Mouse (Mus musculus) forebrain, embryonic 11.5 days (tissue): ENCODE measurements around the gene Isg20. TPM values are rescaled to one million over a fixed set of nuclear protein-coding genes. Genes with fewer than 3 reads are reported as not detected.
A peak's percentile ranks its signal among the peaks of the same experiment; 100 is the strongest.

Experiments
- ATAC-seq: fragments of 200-750 bp; cut with Nextera tagmentation; replicated peaks from 2 replicates; pipeline ENCODE4 v1.8.0; 2017; ENCODE audit warnings: moderate TSS enrichment; ENCODE audit not compliant: low FRiP score
- DNase-seq: peaks from one replicate; pipeline ENCODE4 v3.0.0-alpha.2; 2017; ENCODE audit warnings: low spot score
- H3K27ac ChIP-seq: fragments of 300-500 bp; sonication (generic); 2 replicates; pipeline ENCODE4 v1.5.1; 2014; ENCODE audit warnings: low read depth, low read length
- H3K27me3 ChIP-seq: fragments of 300-500 bp; sonication (generic); 2 replicates; pipeline ENCODE4 v1.6.1; 2014; ENCODE audit warnings: mild to moderate bottlenecking, low read length, mixed read lengths; ENCODE audit not compliant: control insufficient read depth, insufficient read depth
- H3K36me3 ChIP-seq: fragments of 300-500 bp; sonication (generic); 2 replicates; pipeline ENCODE4 v1.6.1; 2014; ENCODE audit warnings: mild to moderate bottlenecking, low read length, moderate library complexity, mixed read lengths; ENCODE audit not compliant: control insufficient read depth, insufficient read depth
- H3K4me1 ChIP-seq: fragments of 300-500 bp; sonication (generic); replicated peaks from 2 replicates; pipeline ENCODE4 v1.6.1; 2014; ENCODE audit warnings: low read length, mixed read lengths; ENCODE audit not compliant: control insufficient read depth, insufficient read depth
- H3K4me2 ChIP-seq: fragments of 300-500 bp; sonication (generic); 2 replicates; pipeline ENCODE4 v1.6.1; 2014; ENCODE audit warnings: low read depth, mild to moderate bottlenecking, low read length, moderate library complexity, mixed read lengths; ENCODE audit not compliant: severe bottlenecking
- H3K4me3 ChIP-seq: fragments of 300-500 bp; sonication (generic); 2 replicates; pipeline ENCODE4 v1.5.1; 2014; ENCODE audit warnings: low read depth, low read length
- H3K9ac ChIP-seq: fragments of 300-500 bp; sonication (generic); 2 replicates; pipeline ENCODE4 v1.6.1; 2014; ENCODE audit warnings: low read length
- H3K9me3 ChIP-seq: fragments of 300-500 bp; sonication (generic); 2 replicates; pipeline ENCODE4 v1.6.1; 2016; ENCODE audit warnings: low read length, mixed read lengths; ENCODE audit not compliant: control insufficient read depth
- WGBS: fragments of 180-500 bp; shearing (Covaris S2); extraction: QIAGEN DNeasy Blood & Tissue Kit; methylation state at CpG from one replicate; pipeline ENCODE4 v1.1.7; 2014; 5-methylcytosine and 5-hydroxymethylcytosine counted together
- polyA plus RNA-seq: library from polyadenylated mRNA; unstranded; fragments of >200 nt; fragmentation: Nextera tagmentation; extraction: Ambion mirVana; gene quantifications from 2 replicates; pipeline ENCODE4 v1.2.1, GENCODE M21; 2014

Isg20 gene
- polyA plus RNA-seq, 1 experiment from 2014 or later = 0.39 TPM

DNA sequence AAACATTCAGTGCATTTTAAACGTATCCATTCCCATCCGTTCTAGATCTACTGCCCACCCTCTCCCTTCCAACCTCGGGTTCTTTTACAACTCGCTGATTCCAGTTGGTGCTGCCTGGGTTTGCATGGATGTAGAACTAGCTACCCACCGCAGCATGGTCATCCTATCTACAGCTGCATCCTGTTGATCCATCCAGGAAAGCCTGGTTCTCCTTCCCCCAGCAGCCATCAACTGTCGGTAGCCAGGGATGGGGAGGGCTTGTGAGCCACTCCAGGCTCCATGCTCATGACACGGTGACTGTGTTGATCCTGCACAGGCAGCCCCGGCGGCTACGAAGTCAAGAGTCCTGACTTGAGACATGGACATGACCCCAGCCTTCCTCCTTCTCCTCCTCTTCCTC, 19.3 kb upstream of the Isg20 start:
- Histone ChIP-seq H3K9ac (no peak overlapping the region), H3K4me3 (no peak overlapping the region), H3K36me3 (no peaks in the 10 kb centered on the region; the same call in 1 of the 2 replicates), H3K27me3 (no peaks in the 10 kb centered on the region; the same call in 1 of the 2 replicates), H3K4me2 (no peak overlapping the region), H3K9me3 (no peaks in the 10 kb centered on the region), H3K4me1 (peaks cover 6% of the 10 kb centered on the region; the same call in 1 of the 2 replicates), H3K27ac (no peak overlapping the region)
- ATAC-seq (no peak), DNase-seq (no peak)
- whole genome bisulfite sequencing = 87% methylated on average over 10 of the region's 10 CpGs

GRCm38 (mm10) chr7:78895021-78895652, 18.1 kb upstream of the Isg20 start:
- WGBS = 59% methylated on average over 13 of the region's 13 CpGs
- Histone ChIP-seq H3K27ac (no peak overlapping the region), H3K9me3 (no peaks in the 10 kb centered on the region), H3K4me2 (peak overlapping the region; percentile 88), H3K9ac (peak overlapping the region; percentile 57), H3K4me3 (peak overlapping the region; percentile 72), H3K27me3 (no peaks in the 10 kb centered on the region), H3K36me3 (no peaks in the 10 kb centered on the region; the same call in 1 of the 2 replicates), H3K4me1 (peaks cover 6% of the 10 kb centered on the region; the same call in 1 of the 2 replicates)
- DNase-seq (no peak), ATAC-seq (no peak)

DNA sequence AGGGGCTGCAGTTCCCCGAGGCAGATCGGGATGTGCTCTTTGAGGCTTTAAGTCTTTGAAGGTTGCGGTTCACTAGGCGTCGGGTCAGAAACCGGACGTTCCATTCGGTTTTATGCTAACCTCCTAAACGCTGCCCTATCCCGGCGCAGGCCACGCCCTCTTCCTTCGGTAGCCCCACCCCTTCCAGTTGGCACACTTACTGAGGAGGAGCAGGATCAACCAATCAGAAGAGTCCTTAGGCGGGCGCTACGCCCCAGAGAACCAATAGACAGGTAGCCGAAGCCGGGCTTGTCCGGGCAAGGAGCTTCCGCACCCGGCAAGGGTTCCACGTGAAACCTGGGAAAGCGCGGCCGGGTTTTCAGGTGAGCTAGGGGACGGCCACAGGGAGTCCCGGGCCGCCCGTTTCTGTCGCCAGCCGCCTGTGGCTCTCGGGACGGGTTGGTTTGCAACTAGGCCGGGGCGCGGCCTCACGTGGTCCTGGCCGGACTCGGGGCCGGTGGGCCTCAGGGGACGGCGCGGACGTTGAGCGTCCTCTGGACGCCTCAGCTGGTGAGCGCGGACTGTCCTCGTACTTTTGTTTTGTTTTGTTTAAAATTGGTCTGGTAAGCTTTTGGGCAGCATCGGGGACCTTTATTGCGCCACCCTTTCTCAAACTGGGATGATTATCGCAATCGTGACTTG, 17.4 kb upstream of the Isg20 start, which contains the start of gene Aen:
Aen (plus strand) TSS at position 202 of the 681 bp plus-strand sequence.
- Histone ChIP-seq H3K27ac (no peak within 1 kb of the TSS), H3K4me3 (peak within 1 kb of the TSS; percentile 72), H3K4me1 (peaks cover 6% of the 10 kb centered on the region; the same call in 1 of the 2 replicates), H3K27me3 (no peaks in the 10 kb centered on the region), H3K4me2 (peak within 1 kb of the TSS; percentile 88), H3K9me3 (no peaks in the 10 kb centered on the region), H3K9ac (peak within 1 kb of the TSS; percentile 66), H3K36me3 (no peaks in the 10 kb centered on the region; the same call in 1 of the 2 replicates)
- under 1% methylated on average over 53 of the region's 53 CpGs for WGBS
- DNase-seq (peak; percentile 97), ATAC-seq (peak; percentile 98)

GRCm38 (mm10) chr7:78897567-78897966, 15.7 kb upstream of the Isg20 start:
- H3K27ac ChIP-seq = no peak overlapping the region
- no peaks in the 10 kb centered on the region for H3K27me3 ChIP-seq
- H3K4me1 ChIP-seq = peaks cover 6% of the 10 kb centered on the region; the same call in 1 of the 2 replicates
- no peak overlapping the region for H3K4me3 ChIP-seq
- no peak for DNase-seq
- no peaks in the 10 kb centered on the region; the same call in 1 of the 2 replicates for H3K36me3 ChIP-seq
- no peaks in the 10 kb centered on the region for H3K9me3 ChIP-seq
- WGBS = 92% methylated on average over 3 of the region's 3 CpGs
- ATAC-seq = no peak
- H3K9ac ChIP-seq = no peak overlapping the region
- H3K4me2 ChIP-seq = no peak overlapping the region

- ATAC-seq = no peak
- Histone ChIP-seq H3K9ac (no peak overlapping the region), H3K36me3 (peaks cover 3% of the 10 kb centered on the region; the same call in 1 of the 2 replicates), H3K4me1 (0 out of 2 replicates have a peak, but pooled peaks cover 2% of the 10 kb centered on the region), H3K27me3 (no peaks in the 10 kb centered on the region), H3K4me2 (no peak overlapping the region), H3K27ac (no peak overlapping the region), H3K9me3 (no peaks in the 10 kb centered on the region), H3K4me3 (no peak overlapping the region)
- WGBS = 95% methylated on average over 6 of the region's 6 CpGs
- DNase-seq = no peak
These were observed 9.9 kb upstream of the Isg20 start for GRCm38 (mm10) chr7:78903174-78903870.

DNA sequence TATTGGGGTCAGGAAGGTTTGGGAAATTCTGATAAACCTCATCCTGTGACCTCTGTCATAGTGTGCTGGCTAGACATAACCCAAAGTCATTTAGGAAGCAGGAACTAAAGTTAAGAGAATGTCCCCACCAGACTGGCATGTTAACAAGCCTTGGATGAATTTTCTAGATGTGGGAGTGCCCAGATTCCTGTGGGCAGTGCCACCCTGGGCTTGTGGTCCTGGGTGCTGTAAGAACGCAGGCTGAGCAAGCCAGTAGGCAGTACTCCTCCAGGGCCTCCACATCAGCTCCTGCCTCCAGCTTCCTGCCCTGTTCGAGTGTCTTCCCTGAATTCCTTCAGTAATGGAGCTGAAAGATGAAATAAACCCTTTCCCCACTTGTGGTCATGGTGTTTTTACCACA, 9.0 kb upstream of the Isg20 start:
- no peak for DNase-seq

GRCm38 (mm10) chr7:78909026-78909425, 4.2 kb upstream of the Isg20 start:
- H3K36me3 ChIP-seq = peaks cover 3% of the 10 kb centered on the region; the same call in 1 of the 2 replicates
- ATAC-seq (no peak), DNase-seq (no peak)
- no peak overlapping the region for H3K4me2 ChIP-seq
- no peak overlapping the region for H3K4me3 ChIP-seq
- no peaks in the 10 kb centered on the region for H3K27me3 ChIP-seq
- H3K9me3 ChIP-seq = no peaks in the 10 kb centered on the region
- H3K27ac ChIP-seq = no peak overlapping the region
- 84% methylated on average over 6 of the region's 6 CpGs for WGBS
- H3K9ac ChIP-seq = no peak overlapping the region
- H3K4me1 ChIP-seq = peaks cover 8% of the 10 kb centered on the region; the same call in 1 of the 2 replicates

More for the DNA sequence above, 9.0 kb upstream of the Isg20 start:
- Histone ChIP-seq H3K9ac (no peak overlapping the region), H3K36me3 (peaks cover 3% of the 10 kb centered on the region; the same call in 1 of the 2 replicates), H3K9me3 (no peaks in the 10 kb centered on the region), H3K4me3 (no peak overlapping the region), H3K27ac (no peak overlapping the region), H3K4me1 (no peaks in the 10 kb centered on the region), H3K4me2 (no peak overlapping the region), H3K27me3 (no peaks in the 10 kb centered on the region)
- WGBS = 89% methylated on average over 2 of the region's 2 CpGs
- no peak for ATAC-seq

- no peak overlapping the region for H3K4me2 ChIP-seq
- no peak overlapping the region for H3K4me3 ChIP-seq
- H3K9me3 ChIP-seq = no peaks in the 10 kb centered on the region
- no peak overlapping the region for H3K9ac ChIP-seq
- no peak overlapping the region for H3K27ac ChIP-seq
- peaks cover 8% of the 10 kb centered on the region; the same call in 1 of the 2 replicates for H3K4me1 ChIP-seq
- DNase-seq (no peak), ATAC-seq (0 out of 2 replicates have a peak, but pooled peaks have one; percentile 17)
- WGBS = 49% methylated on average over 6 of the region's 6 CpGs
- no peaks in the 10 kb centered on the region for H3K27me3 ChIP-seq
- peaks cover 3% of the 10 kb centered on the region; the same call in 1 of the 2 replicates for H3K36me3 ChIP-seq
These were observed 2.7 kb upstream of the Isg20 start for GRCm38 (mm10) chr7:78910336-78911098.
